Mouse (Mus musculus) myocyte (in vitro differentiated cells): Measurements from ENCODE around the gene Rassf2. TPM values are rescaled to one million over a fixed set of nuclear protein-coding genes. Genes with fewer than 3 reads are reported as not detected.

ENCODE experiments used
- H3K27me3 ChIP-seq: one replicate; pipeline ENCODE4 v1.6.1; 2011; ENCODE audit not compliant: control insufficient read depth, insufficient read depth, insufficient read length
- H3K36me3 ChIP-seq: one replicate; pipeline ENCODE4 v1.6.1; 2011; ENCODE audit not compliant: control insufficient read depth, insufficient read depth
- H3K4me2 ChIP-seq: one replicate; pipeline ENCODE4 v1.6.1; 2011; ENCODE audit warnings: low read depth, control low read depth
- H3K4me3 ChIP-seq: one replicate; pipeline ENCODE4 v1.5.1; 2011; ENCODE audit warnings: mild to moderate bottlenecking, control low read depth, moderate library complexity
- H3K79me2 ChIP-seq: one replicate; pipeline ENCODE4 v1.6.1; 2011; ENCODE audit not compliant: control insufficient read depth, insufficient read depth
- H3ac ChIP-seq: one replicate; pipeline ENCODE4 v1.6.1; 2011; ENCODE audit not compliant: control insufficient read depth, insufficient read length
- CEBPB ChIP-seq: IDR thresholded peaks from 2 replicates; pipeline ENCODE4 v1.6.1; 2011; ENCODE audit warnings: mild to moderate bottlenecking, moderate library complexity; ENCODE audit not compliant: poor library complexity, insufficient read depth, severe bottlenecking
- E2F4 ChIP-seq: IDR thresholded peaks from one replicate; pipeline ENCODE4 v1.6.1; 2011; ENCODE audit warnings: mild to moderate bottlenecking, control low read depth, moderate library complexity; ENCODE audit not compliant: insufficient read depth
- MAX ChIP-seq: IDR thresholded peaks from one replicate; pipeline ENCODE4 v1.6.1; 2011; ENCODE audit warnings: low read depth, mild to moderate bottlenecking, control low read depth
- MYOD1 ChIP-seq, 3 experiments: IDR thresholded peaks; one replicate each; pipeline ENCODE4 v1.6.1; 2011; ENCODE audit warnings: control low read depth in 2 of 3, low read depth in 2 of 3, mild to moderate bottlenecking in 2 of 3, moderate library complexity in 1 of 3; ENCODE audit not compliant: insufficient read length in 2 of 3, control insufficient read depth in 1 of 3
- MYOG ChIP-seq, 3 experiments: IDR thresholded peaks; one replicate each; pipeline ENCODE4 v1.6.1; 2011; ENCODE audit warnings: control low read depth in 2 of 3, low read depth in 2 of 3, mild to moderate bottlenecking in 2 of 3; ENCODE audit not compliant: insufficient read length in 2 of 3, control insufficient read depth in 1 of 3, insufficient read depth in 1 of 3
- POLR2A ChIP-seq: IDR thresholded peaks from one replicate; pipeline ENCODE4 v1.6.1; 2011; ENCODE audit warnings: low read depth, mild to moderate bottlenecking, control low read depth, moderate library complexity; ENCODE audit not compliant: insufficient read length
- POLR2AphosphoS2 ChIP-seq: IDR thresholded peaks from one replicate; pipeline ENCODE4 v1.6.1; 2011; ENCODE audit warnings: low read depth, control low read depth; ENCODE audit not compliant: insufficient read length
- REST ChIP-seq: IDR thresholded peaks from one replicate; pipeline ENCODE4 v1.6.1; 2011; ENCODE audit warnings: mild to moderate bottlenecking, control low read depth, moderate library complexity; ENCODE audit not compliant: insufficient read depth, insufficient read length
- SRF ChIP-seq: IDR thresholded peaks from one replicate; pipeline ENCODE4 v1.6.1; 2011; ENCODE audit warnings: low read depth; ENCODE audit not compliant: control insufficient read depth, insufficient read length
- TCF12 ChIP-seq: IDR thresholded peaks from one replicate; pipeline ENCODE4 v1.6.1; 2011; ENCODE audit warnings: mild to moderate bottlenecking, control low read depth; ENCODE audit not compliant: poor library complexity, insufficient read depth, severe bottlenecking
- TCF3 ChIP-seq: IDR thresholded peaks from one replicate; pipeline ENCODE4 v1.6.1; 2011; ENCODE audit warnings: low read depth, control low read depth; ENCODE audit not compliant: insufficient read length
- USF1 ChIP-seq: IDR thresholded peaks from one replicate; pipeline ENCODE4 v1.6.1; 2011; ENCODE audit warnings: low read depth, mild to moderate bottlenecking, control low read depth, moderate library complexity
- polyA plus RNA-seq: library from polyadenylated mRNA; unstranded; fragments of >200 nt; fragmentation: generic; extraction: Trizol; gene quantifications from one replicate; pipeline ENCODE4 v1.2.1, GENCODE M21; 2012; ENCODE audit warnings: missing spikeins

Gene Rassf2
- polyA plus RNA-seq, 1 experiment: 8.4 TPM

DNA sequence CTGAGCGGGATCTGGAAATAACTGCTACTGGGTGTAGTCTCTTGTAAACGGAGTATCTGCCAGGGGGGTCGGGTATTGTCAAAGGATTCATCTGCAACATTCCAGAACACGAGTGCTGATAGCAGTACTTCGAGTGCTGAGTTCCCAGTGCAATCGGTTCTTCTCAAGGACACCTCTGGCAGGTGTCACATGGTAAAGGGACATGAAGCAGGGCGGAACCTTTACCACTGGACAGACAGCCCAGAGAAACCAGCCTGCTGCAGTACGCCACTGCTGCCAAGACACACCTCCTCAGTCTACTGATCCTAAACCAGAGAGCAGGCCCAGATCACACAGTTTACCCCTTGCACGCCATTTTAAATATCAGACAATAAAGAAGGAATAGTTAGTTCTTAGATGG lies 75.2 kb downstream of the Rassf2 start:
- TF ChIP-seq E2F4 (no peak), TCF3 (no peak), MYOD1 (IDR thresholded peaks at IDR 0.05; ENCODE audit: control insufficient read depth in 1 of 3, insufficient read length in 2 of 3, low read depth in 2 of 3) (no peak), REST (no peak), POLR2A (no peak), MYOG (IDR thresholded peaks at IDR 0.05; ENCODE audit: control insufficient read depth in 1 of 3, insufficient read depth in 1 of 3, insufficient read length in 2 of 3, low read depth in 2 of 3) (no peak), SRF (no peak), TCF12 (no peak)
- Histone ChIP-seq H3K36me3 (no peaks in the 10 kb centered on the region), H3K79me2 (no peaks in the 10 kb centered on the region), H3ac (no peak overlapping the region), H3K27me3 (peaks cover 6% of the 10 kb centered on the region), H3K4me2 (peak overlapping the region; percentile 34), H3K4me3 (no peak overlapping the region)

- H3K27me3 ChIP-seq: no peaks in the 10 kb centered on the region
- H3ac ChIP-seq: no peak overlapping the region
- TF ChIP-seq USF1: no peak
- TF ChIP-seq POLR2A: no peak
- no peak for TF ChIP-seq MAX
- H3K79me2 ChIP-seq: no peaks in the 10 kb centered on the region
- H3K36me3 ChIP-seq: no peaks in the 10 kb centered on the region
- no peak overlapping the region for H3K4me2 ChIP-seq
- no peak overlapping the region for H3K4me3 ChIP-seq
Observed at GRCm38 (mm10) chr2:131953711-131954110, 76.3 kb downstream of the Rassf2 start.

DNA sequence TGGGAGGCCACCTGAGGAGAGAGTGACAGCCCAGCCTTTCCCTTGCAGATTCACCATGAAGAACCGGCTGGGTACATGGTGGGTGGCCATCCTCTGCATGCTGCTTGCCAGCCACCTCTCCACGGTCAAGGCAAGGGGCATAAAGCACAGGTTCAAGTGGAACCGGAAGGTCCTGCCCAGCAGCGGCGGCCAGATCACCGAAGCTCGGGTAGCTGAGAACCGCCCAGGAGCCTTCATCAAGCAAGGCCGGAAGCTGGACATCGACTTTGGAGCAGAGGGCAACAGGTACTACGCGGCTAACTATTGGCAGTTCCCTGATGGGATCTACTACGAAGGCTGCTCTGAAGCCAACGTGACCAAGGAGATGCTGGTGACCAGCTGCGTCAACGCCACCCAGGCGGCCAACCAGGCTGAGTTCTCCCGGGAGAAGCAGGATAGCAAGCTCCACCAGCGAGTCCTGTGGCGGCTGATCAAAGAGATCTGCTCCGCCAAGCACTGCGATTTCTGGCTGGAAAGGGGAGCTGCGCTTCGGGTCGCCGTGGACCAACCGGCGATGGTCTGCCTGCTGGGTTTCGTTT lies 77.0 kb downstream of the Rassf2 start:
- H3K36me3 ChIP-seq: no peaks in the 10 kb centered on the region
- H3K27me3 ChIP-seq: no peaks in the 10 kb centered on the region
- TF ChIP-seq CEBPB: no peak
- no peak for TF ChIP-seq MAX
- TF ChIP-seq POLR2A: no peak
- TF ChIP-seq USF1: no peak
- no peak for TF ChIP-seq MYOG (IDR thresholded peaks at IDR 0.05; ENCODE audit: control insufficient read depth in 1 of 3, insufficient read depth in 1 of 3, insufficient read length in 2 of 3, low read depth in 2 of 3)
- no peak for TF ChIP-seq REST
- no peak for TF ChIP-seq E2F4
- no peak for TF ChIP-seq POLR2AphosphoS2
- TF ChIP-seq TCF12: no peak
- TF ChIP-seq TCF3: no peak
- TF ChIP-seq SRF: no peak
- no peak for TF ChIP-seq MYOD1 (IDR thresholded peaks at IDR 0.05; ENCODE audit: control insufficient read depth in 1 of 3, insufficient read length in 2 of 3, low read depth in 2 of 3)
- no peak overlapping the region for H3ac ChIP-seq
- H3K4me3 ChIP-seq: no peak overlapping the region
- H3K4me2 ChIP-seq: no peak overlapping the region
- no peaks in the 10 kb centered on the region for H3K79me2 ChIP-seq

DNA sequence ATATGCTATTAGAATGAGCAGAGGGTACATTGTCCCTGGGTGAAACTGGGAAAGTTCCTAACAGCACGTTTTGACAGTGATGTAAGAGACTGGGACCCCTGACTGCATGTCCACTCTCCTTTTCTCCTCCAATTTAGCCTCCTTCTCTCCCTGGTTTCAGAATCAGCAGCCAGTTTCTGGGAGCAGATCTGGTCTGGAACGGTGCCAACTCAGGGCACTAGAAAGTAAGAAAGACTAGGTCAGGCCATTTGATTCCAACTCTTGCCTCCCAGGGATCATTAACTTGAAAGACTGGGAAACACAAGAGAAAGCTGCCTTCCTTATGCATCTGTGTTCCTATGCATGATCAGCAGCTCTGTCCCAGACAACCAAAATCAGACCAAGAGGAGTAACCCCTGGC lies 77.6 kb downstream of the Rassf2 start:
- H3K27me3 ChIP-seq: no peaks in the 10 kb centered on the region
- H3K36me3 ChIP-seq: no peaks in the 10 kb centered on the region
- H3ac ChIP-seq: no peak overlapping the region
- H3K79me2 ChIP-seq: no peaks in the 10 kb centered on the region
- TF ChIP-seq MYOG (IDR thresholded peaks at IDR 0.05; ENCODE audit: control insufficient read depth in 1 of 3, insufficient read depth in 1 of 3, insufficient read length in 2 of 3, low read depth in 2 of 3) (no peak), POLR2A (no peak), MYOD1 (IDR thresholded peaks at IDR 0.05; ENCODE audit: control insufficient read depth in 1 of 3, insufficient read length in 2 of 3, low read depth in 2 of 3) (no peak), POLR2AphosphoS2 (no peak), E2F4 (no peak), SRF (no peak), REST (no peak), MAX (no peak)
- H3K4me2 ChIP-seq: no peak overlapping the region
- H3K4me3 ChIP-seq: no peak overlapping the region

DNA sequence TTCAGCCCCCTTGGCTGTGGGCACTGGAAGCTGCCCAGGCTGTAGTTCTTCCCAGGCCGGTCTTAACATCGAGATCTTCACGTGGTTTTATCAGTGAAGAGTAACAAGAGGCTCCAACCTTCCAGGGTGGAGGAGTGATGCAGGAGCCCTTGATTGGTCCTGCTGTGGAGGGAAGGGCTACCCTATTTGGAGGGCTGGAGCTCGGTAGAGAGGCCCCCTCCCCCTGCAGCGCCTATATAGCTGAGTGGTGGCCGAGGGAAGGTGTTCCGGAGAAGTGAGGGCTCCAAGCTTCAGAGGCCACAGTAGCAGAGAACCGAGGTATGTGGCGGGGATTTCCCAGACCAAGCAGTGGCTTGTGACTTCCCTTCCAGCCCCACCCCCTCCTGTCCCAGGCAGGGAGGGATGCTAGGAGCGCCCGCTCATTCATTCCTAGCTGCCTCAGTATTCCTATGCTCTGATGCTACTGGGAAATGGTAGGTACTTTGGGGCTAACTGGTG lies 79.4 kb downstream of the Rassf2 start, which contains the start of gene Prnd:
Gene Prnd, plus strand, starts transcription at position 264 of the 498 bp plus-strand sequence.
- no peak for TF ChIP-seq TCF3
- no peak for TF ChIP-seq MYOG (IDR thresholded peaks at IDR 0.05; ENCODE audit: control insufficient read depth in 1 of 3, insufficient read depth in 1 of 3, insufficient read length in 2 of 3, low read depth in 2 of 3)
- TF ChIP-seq TCF12: no peak
- no peak for TF ChIP-seq REST
- no peak for TF ChIP-seq E2F4
- TF ChIP-seq POLR2AphosphoS2: no peak
- no peak for TF ChIP-seq USF1
- no peak for TF ChIP-seq MYOD1 (IDR thresholded peaks at IDR 0.05; ENCODE audit: control insufficient read depth in 1 of 3, insufficient read length in 2 of 3, low read depth in 2 of 3)
- no peaks in the 10 kb centered on the region for H3K79me2 ChIP-seq
- no peak within 1 kb of the TSS for H3ac ChIP-seq
- H3K4me2 ChIP-seq: no peak within 1 kb of the TSS
- no peaks in the 10 kb centered on the region for H3K27me3 ChIP-seq
- no peak within 1 kb of the TSS for H3K4me3 ChIP-seq
- H3K36me3 ChIP-seq: no peaks in the 10 kb centered on the region
